Mouse (Mus musculus): ENCODE data around the gene Cpne6.

DNA sequence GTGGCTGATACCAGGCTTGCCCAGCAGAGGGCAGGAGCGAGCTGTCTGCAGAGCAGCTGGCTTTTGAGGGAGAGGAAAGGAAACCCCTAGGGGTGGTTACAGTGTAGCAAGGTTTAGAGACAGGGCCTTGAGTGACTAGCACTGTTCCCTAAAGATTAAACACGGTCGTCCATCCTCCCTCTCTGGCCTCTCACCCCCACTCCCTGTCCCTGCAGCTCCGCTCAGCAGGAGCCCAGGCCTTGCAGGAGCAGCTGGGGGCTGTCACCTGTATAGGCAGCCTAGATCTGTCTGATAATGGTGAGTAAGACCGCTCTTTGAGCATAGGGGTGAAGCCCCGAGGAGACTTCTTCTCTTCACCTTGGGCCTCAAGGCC lies 12.8 kb upstream of the Cpne6 start:
- TF ChIP-seq CTCF (IDR thresholded peaks at IDR 0.05) (peak; percentile 86), POLR2A (IDR thresholded peaks at IDR 0.05; ENCODE audit: insufficient read depth, low read depth, low read length) (no peak)
